Mouse (Mus musculus) hindbrain, embryonic 13.5 days (tissue): ENCODE data around the gene 4833427G06Rik. TPM values are rescaled to one million over a fixed set of nuclear protein-coding genes. Genes with fewer than 3 reads are reported as not detected.
"Not testable (repeated sequence)": the region's sequence is repeated elsewhere in the genome, so short reads cannot be mapped to it uniquely, and the experiment has no call there.

Experiments
- ATAC-seq: fragments of 200-750 bp; cut with Nextera tagmentation; 2 replicates; pipeline ENCODE4 v1.8.0; 2017; ENCODE audit warnings: moderate TSS enrichment; ENCODE audit not compliant: low FRiP score
- H3K27ac ChIP-seq: fragments of 300-500 bp; sonication (generic); 2 replicates; pipeline ENCODE4 v1.5.1; 2015; ENCODE audit warnings: inconsistent platforms, mild to moderate bottlenecking, moderate library complexity
- H3K27me3 ChIP-seq: fragments of 300-500 bp; sonication (generic); 2 replicates; pipeline ENCODE4 v1.6.1; 2015; ENCODE audit warnings: mild to moderate bottlenecking, inconsistent platforms
- H3K36me3 ChIP-seq: fragments of 300-500 bp; sonication (generic); 2 replicates; pipeline ENCODE4 v1.6.1; 2015; ENCODE audit warnings: mild to moderate bottlenecking, inconsistent platforms
- H3K4me1 ChIP-seq: fragments of 300-500 bp; sonication (generic); replicated peaks from 2 replicates; pipeline ENCODE4 v1.6.1; 2015; ENCODE audit warnings: inconsistent platforms
- H3K4me2 ChIP-seq: fragments of 300-500 bp; sonication (generic); 2 replicates; pipeline ENCODE4 v1.6.1; 2015; ENCODE audit warnings: inconsistent platforms, mild to moderate bottlenecking, moderate library complexity
- H3K4me3 ChIP-seq: fragments of 300-500 bp; sonication (generic); 2 replicates; pipeline ENCODE4 v1.5.1; 2015; ENCODE audit warnings: mild to moderate bottlenecking, inconsistent platforms
- H3K9ac ChIP-seq: fragments of 300-500 bp; sonication (generic); 2 replicates; pipeline ENCODE4 v1.6.1; 2015; ENCODE audit warnings: mild to moderate bottlenecking, inconsistent platforms
- H3K9me3 ChIP-seq: fragments of 300-500 bp; sonication (generic); 2 replicates; pipeline ENCODE4 v1.6.1; 2016; ENCODE audit warnings: inconsistent platforms
- WGBS: fragments of 180-500 bp; shearing (Covaris S2); methylation state at CpG from one replicate; pipeline ENCODE4 v1.1.7; 2015; 5-methylcytosine and 5-hydroxymethylcytosine counted together
- polyA plus RNA-seq: library from polyadenylated mRNA; unstranded; fragments of >200 nt; fragmentation: Nextera tagmentation; extraction: Ambion mirVana; gene quantifications from 2 replicates; pipeline ENCODE4 v1.2.1, GENCODE M21; 2015

The 4833427G06Rik gene
- polyA plus RNA-seq: 1.2 and 2.1 TPM in 2 replicates

- Histone ChIP-seq H3K9ac (peak within 1 kb of the TSS; percentile 39; the same call in 1 of the 2 replicates), H3K4me3 (peak within 1 kb of the TSS; percentile 66), H3K36me3 (no peaks in the 10 kb centered on the region), H3K27ac (no peak within 1 kb of the TSS), H3K4me1 (peaks cover 17% of the 10 kb centered on the region), H3K4me2 (peak within 1 kb of the TSS; percentile 100), H3K27me3 (peaks cover 21% of the 10 kb centered on the region), H3K9me3 (no peaks in the 10 kb centered on the region)
- peak; percentile 61; the same call in 1 of the 2 replicates for ATAC-seq
- 8% methylated on average over 27 of the region's 27 CpGs for WGBS
Measured at GRCm38 (mm10) chr9:51101756-51102425, at the start of gene 4833427G06Rik. TSS of gene 4833427G06Rik (minus strand) at chr9:51102078.

GRCm38 (mm10) chr9:51147294-51147693, 45.4 kb upstream of the 4833427G06Rik start:
- Histone ChIP-seq H3K36me3 (no peaks in the 10 kb centered on the region), H3K4me3 (no peak overlapping the region), H3K9ac (no peak overlapping the region), H3K4me2 (no peak overlapping the region), H3K9me3 (no peaks in the 10 kb centered on the region), H3K4me1 (peaks cover 4% of the 10 kb centered on the region), H3K27ac (no peak overlapping the region), H3K27me3 (peaks cover 7% of the 10 kb centered on the region; the same call in 1 of the 2 replicates)
- ATAC-seq: no peak
- WGBS: 83% methylated on average over 5 of the region's 5 CpGs

- WGBS: 84% methylated on average over 4 of the region's 4 CpGs
- no peak overlapping the region for H3K9ac ChIP-seq
- H3K27me3 ChIP-seq: peaks cover 2% of the 10 kb centered on the region; the same call in 1 of the 2 replicates
- no peaks in the 10 kb centered on the region for H3K36me3 ChIP-seq
- no peaks in the 10 kb centered on the region for H3K9me3 ChIP-seq
- no peak overlapping the region for H3K27ac ChIP-seq
- H3K4me3 ChIP-seq: no peak overlapping the region
- H3K4me1 ChIP-seq: peaks cover 4% of the 10 kb centered on the region
- ATAC-seq: no peak
- H3K4me2 ChIP-seq: no peak overlapping the region
Measured at GRCm38 (mm10) chr9:51146496-51146895, 44.6 kb upstream of the 4833427G06Rik start.

- no peaks in the 10 kb centered on the region for H3K9me3 ChIP-seq
- no peaks in the 10 kb centered on the region for H3K27me3 ChIP-seq
- H3K4me3 ChIP-seq: no peak overlapping the region
- WGBS: 76% methylated on average over 6 of the region's 6 CpGs
- no peaks in the 10 kb centered on the region for H3K36me3 ChIP-seq
- peaks cover 4% of the 10 kb centered on the region for H3K4me1 ChIP-seq
- ATAC-seq: no peak
- H3K4me2 ChIP-seq: no peak overlapping the region
- no peak overlapping the region for H3K9ac ChIP-seq
- H3K27ac ChIP-seq: no peak overlapping the region
Measured at GRCm38 (mm10) chr9:51144218-51144617, 42.3 kb upstream of the 4833427G06Rik start.

GRCm38 (mm10) chr9:51143437-51143836, 41.6 kb upstream of the 4833427G06Rik start:
- no peak for ATAC-seq
- H3K4me3 ChIP-seq: no peak overlapping the region
- peaks cover 4% of the 10 kb centered on the region for H3K4me1 ChIP-seq
- H3K36me3 ChIP-seq: no peaks in the 10 kb centered on the region
- no peak overlapping the region for H3K9ac ChIP-seq
- no peak overlapping the region for H3K27ac ChIP-seq
- 89% methylated on average over 1 of the region's 1 CpGs for WGBS
- no peak overlapping the region for H3K4me2 ChIP-seq
- H3K27me3 ChIP-seq: no peaks in the 10 kb centered on the region
- no peaks in the 10 kb centered on the region for H3K9me3 ChIP-seq

- Histone ChIP-seq H3K9me3 (no peaks in the 10 kb centered on the region), H3K36me3 (no peaks in the 10 kb centered on the region), H3K27me3 (no peaks in the 10 kb centered on the region), H3K27ac (no peak overlapping the region), H3K4me1 (no peaks in the 10 kb centered on the region), H3K4me3 (no peak overlapping the region), H3K9ac (no peak overlapping the region), H3K4me2 (no peak overlapping the region)
- no peak for ATAC-seq
- WGBS: 89% methylated on average over 3 of the region's 3 CpGs
Measured at GRCm38 (mm10) chr9:51140711-51141110, 38.8 kb upstream of the 4833427G06Rik start.

- not testable (repeated sequence) for H3K4me1 ChIP-seq, H3K9me3 ChIP-seq, H3K36me3 ChIP-seq, H3K9ac ChIP-seq, H3K4me3 ChIP-seq, H3K27ac ChIP-seq, ATAC-seq, H3K4me2 ChIP-seq, H3K27me3 ChIP-seq
- WGBS: 86% methylated on average over 1 of the region's 1 CpGs
Measured at GRCm38 (mm10) chr9:51139401-51139800, 37.5 kb upstream of the 4833427G06Rik start.

- Histone ChIP-seq H3K4me1 (no peaks in the 10 kb centered on the region), H3K9me3 (no peaks in the 10 kb centered on the region), H3K27me3 (no peaks in the 10 kb centered on the region), H3K4me3 (no peak overlapping the region), H3K9ac (no peak overlapping the region), H3K4me2 (no peak overlapping the region), H3K36me3 (no peaks in the 10 kb centered on the region), H3K27ac (no peak overlapping the region)
- WGBS: 91% methylated on average over 1 of the region's 1 CpGs
- no peak for ATAC-seq
Measured at GRCm38 (mm10) chr9:51138301-51138700, 36.4 kb upstream of the 4833427G06Rik start.

- H3K27ac ChIP-seq: no peak overlapping the region
- no peak for ATAC-seq
- no peak overlapping the region for H3K9ac ChIP-seq
- 94% methylated on average over 1 of the region's 1 CpGs for WGBS
- H3K36me3 ChIP-seq: no peaks in the 10 kb centered on the region
- no peaks in the 10 kb centered on the region for H3K27me3 ChIP-seq
- H3K4me1 ChIP-seq: no peaks in the 10 kb centered on the region
- H3K4me2 ChIP-seq: no peak overlapping the region
- no peak overlapping the region for H3K4me3 ChIP-seq
- H3K9me3 ChIP-seq: no peaks in the 10 kb centered on the region
Measured at GRCm38 (mm10) chr9:51137836-51138235, 36.0 kb upstream of the 4833427G06Rik start.

- Histone ChIP-seq H3K4me2 (no peak overlapping the region), H3K4me3 (no peak overlapping the region), H3K27me3 (no peaks in the 10 kb centered on the region), H3K36me3 (no peaks in the 10 kb centered on the region), H3K27ac (no peak overlapping the region), H3K9ac (no peak overlapping the region), H3K9me3 (no peaks in the 10 kb centered on the region), H3K4me1 (no peaks in the 10 kb centered on the region)
- WGBS: 87% methylated on average over 4 of the region's 4 CpGs
- ATAC-seq: no peak
Measured at GRCm38 (mm10) chr9:51137432-51137831, 35.6 kb upstream of the 4833427G06Rik start.

- Histone ChIP-seq H3K27ac (no peak overlapping the region), H3K4me1 (no peaks in the 10 kb centered on the region), H3K27me3 (no peaks in the 10 kb centered on the region), H3K9me3 (no peaks in the 10 kb centered on the region), H3K9ac (no peak overlapping the region), H3K4me3 (no peak overlapping the region), H3K4me2 (no peak overlapping the region), H3K36me3 (no peaks in the 10 kb centered on the region)
- ATAC-seq: no peak
- 63% methylated on average over 3 of the region's 3 CpGs for WGBS
Measured at GRCm38 (mm10) chr9:51136985-51137384, 35.1 kb upstream of the 4833427G06Rik start.

GRCm38 (mm10) chr9:51114767-51115166, 12.9 kb upstream of the 4833427G06Rik start:
- H3K4me2 ChIP-seq: no peak overlapping the region
- H3K4me3 ChIP-seq: no peak overlapping the region
- no peaks in the 10 kb centered on the region for H3K9me3 ChIP-seq
- H3K27me3 ChIP-seq: no peaks in the 10 kb centered on the region
- 83% methylated on average over 4 of the region's 4 CpGs for WGBS
- no peaks in the 10 kb centered on the region for H3K36me3 ChIP-seq
- no peaks in the 10 kb centered on the region for H3K4me1 ChIP-seq
- H3K27ac ChIP-seq: no peak overlapping the region
- H3K9ac ChIP-seq: no peak overlapping the region
- no peak for ATAC-seq

- 84% methylated on average over 2 of the region's 2 CpGs for WGBS
- no peak overlapping the region for H3K4me2 ChIP-seq
- H3K27ac ChIP-seq: no peak overlapping the region
- no peak overlapping the region for H3K9ac ChIP-seq
- no peak overlapping the region for H3K4me3 ChIP-seq
- H3K9me3 ChIP-seq: no peaks in the 10 kb centered on the region
- ATAC-seq: no peak
- H3K27me3 ChIP-seq: peaks cover 15% of the 10 kb centered on the region
- H3K36me3 ChIP-seq: no peaks in the 10 kb centered on the region
- peaks cover 17% of the 10 kb centered on the region for H3K4me1 ChIP-seq
Measured at GRCm38 (mm10) chr9:51105751-51106150, 3.9 kb upstream of the 4833427G06Rik start.
